Mouse (Mus musculus) left cerebral cortex, adult 2 months (tissue): Measurements from ENCODE around the gene Casc3. TPM values are rescaled to one million over a fixed set of nuclear protein-coding genes. Genes with fewer than 3 reads are reported as not detected.

Experiments used
- DNase-seq, 2 experiments: peaks; one replicate each; pipeline ENCODE4 v3.0.0; 2021 to 2022; ENCODE audit warnings: low spot score in 2 of 2, mixed read lengths in 1 of 2; ENCODE audit errors: extremely low spot score in 1 of 2
- H3K27ac ChIP-seq: fragments of 200-600 bp; 2 replicates; pipeline ENCODE4 v1.8.1; 2022
- H3K4me3 ChIP-seq: fragments of 200-600 bp; 2 replicates; pipeline ENCODE4 v1.8.1; 2022
- CTCF ChIP-seq: fragments of 200-600 bp; IDR thresholded peaks from 2 replicates; pipeline ENCODE4 v1.8.1; 2022; ENCODE audit warnings: antibody characterized with exemption, mild to moderate bottlenecking, moderate library complexity
- intact Hi-C: fragments of 180-260 bp; cut with DNase I; formaldehyde crosslinking; loops from one replicate; pipeline ENCODE4 v1.15.1; 2025
- long read RNA-seq, 2 experiments: library from polyadenylated mRNA; stranded (forward); transcript quantifications; one replicate each; pipeline ENCODE4 v2.0.0; 2021; ENCODE audit warnings: borderline mapping rate in 2 of 2
- total RNA-seq, 2 experiments: library from RNA; stranded (reverse); gene quantifications; 2 replicates each; pipeline ENCODE4 v1.2.3; 2021

Gene Casc3
- 10 to 100 TPM; 53.0 to 57.6 TPM for total RNA-seq
- long read RNA-seq, experiment 1, transcript Casc3-204 (14 exons, 3,741 nt) = major isoform, 54 of 80 reads
- long read RNA-seq, experiment 1, partial matches to known transcripts = 13 of 80 reads
- long read RNA-seq, experiment 1, other reads (novel, unspliced or antisense) = 13 of 80 reads
- long read RNA-seq, experiment 2, transcript Casc3-204 (14 exons, 3,741 nt) = major isoform, 65 of 93 reads
- long read RNA-seq, experiment 2, partial matches to known transcripts = 7 of 93 reads
- long read RNA-seq, experiment 2, other reads (novel, unspliced or antisense) = 21 of 93 reads

DNA sequence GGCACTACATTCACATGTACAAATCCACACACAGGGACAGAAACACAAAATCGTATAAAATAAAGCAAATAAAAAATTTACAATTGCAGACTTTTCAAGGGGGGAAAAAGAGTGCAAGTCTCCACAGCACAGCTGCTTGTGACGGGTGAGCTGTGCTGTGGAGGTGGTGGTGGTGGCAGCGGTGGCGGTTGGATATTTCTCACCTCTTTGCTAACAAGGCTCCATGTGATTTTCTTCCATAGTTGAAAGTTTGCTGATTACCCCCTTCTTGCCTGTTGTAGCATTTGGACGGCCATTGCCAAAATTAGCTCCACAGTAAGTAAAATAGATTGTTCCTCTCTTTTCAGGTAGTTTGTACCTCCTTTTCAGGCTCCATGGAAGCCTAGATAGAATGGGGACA, at the start of gene Casc3:
Casc3 (plus strand) TSS at position 301 of the 400 bp plus-strand sequence.
- H3K27ac ChIP-seq = no peak within 1 kb of the TSS
- DNase-seq = no peak
- H3K4me3 ChIP-seq = no peak within 1 kb of the TSS
- TF ChIP-seq CTCF = no peak
- intact Hi-C loops = no loop called here

DNA sequence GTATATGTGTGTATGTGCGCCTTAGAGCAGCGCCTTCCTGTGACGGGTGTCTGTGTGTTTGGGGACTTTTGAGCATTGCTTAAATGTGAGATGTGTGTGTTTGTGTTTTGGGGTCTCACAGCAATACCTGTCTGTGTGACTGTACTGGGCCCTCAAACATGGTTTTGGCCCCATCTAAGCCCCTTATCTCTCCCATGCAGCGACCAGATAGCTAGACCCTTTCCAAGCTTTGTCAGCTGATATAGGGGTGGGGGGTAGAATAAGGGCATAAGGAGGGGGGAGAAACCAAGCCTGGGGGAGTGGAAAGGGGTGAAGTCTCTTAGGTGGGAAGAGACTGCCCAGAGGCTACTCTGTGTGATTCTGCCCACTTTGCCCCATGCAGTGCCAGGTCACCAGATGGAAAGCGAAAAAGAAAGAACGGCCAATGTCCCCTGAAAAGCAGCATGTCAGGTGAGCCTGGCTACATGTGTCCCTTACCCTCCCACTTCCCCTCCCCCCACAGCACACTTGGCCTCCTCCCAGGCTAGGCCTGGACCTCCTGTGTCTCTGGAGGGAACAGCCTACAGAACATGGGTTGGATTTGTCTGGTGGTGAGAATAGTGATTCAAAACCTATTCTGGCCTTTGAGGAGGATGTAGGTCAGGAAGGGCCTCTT, 48.9 kb upstream of the Casc3 start:
- DNase-seq = no peak
- TF ChIP-seq CTCF = no peak
- intact Hi-C loops = loop anchor here (2.0 kb wide), 1 partner anchor 15 kb away; the partner anchor contains the start of gene Thra
- no peak overlapping the region for H3K4me3 ChIP-seq
- H3K27ac ChIP-seq = peak overlapping the region; percentile 9; the same call in 1 of the 2 replicates

GRCm38 (mm10) chr11:98756711-98757110, 48.0 kb upstream of the Casc3 start:
- Histone ChIP-seq H3K27ac (no peak overlapping the region), H3K4me3 (no peak overlapping the region)
- intact Hi-C loops = no loop called here
- DNase-seq = no peak
- TF ChIP-seq CTCF = no peak

DNA sequence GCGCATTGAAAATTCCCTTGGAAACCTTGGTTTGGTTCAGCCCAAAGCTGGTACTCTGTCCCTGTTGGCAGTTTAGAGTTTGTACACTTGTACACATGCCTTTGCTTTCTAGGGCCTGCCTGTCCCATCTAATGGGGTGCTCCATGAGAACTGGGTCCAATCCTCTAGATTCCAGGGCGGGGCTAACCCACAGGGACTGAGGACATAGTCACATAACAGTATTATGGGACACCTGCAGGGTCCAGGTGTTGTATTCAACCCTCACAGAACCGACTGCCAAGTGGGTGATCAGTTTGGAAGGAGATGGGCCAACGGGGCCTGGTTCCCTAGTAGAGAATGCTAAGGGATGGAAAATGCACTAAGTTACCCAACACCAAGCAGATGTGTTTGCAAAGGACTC, 42.8 kb upstream of the Casc3 start:
- intact Hi-C loops = no loop called here
- TF ChIP-seq CTCF = no peak
- no peak overlapping the region for H3K4me3 ChIP-seq
- H3K27ac ChIP-seq = peak overlapping the region; percentile 57; the same call in 1 of the 2 replicates
- peak in 1 of 2 experiments; percentile 11 for DNase-seq

- peak; percentile 60 for TF ChIP-seq CTCF
- DNase-seq = peak; percentile 55 to 65
- peak overlapping the region; percentile 61 for H3K27ac ChIP-seq
- no peak overlapping the region for H3K4me3 ChIP-seq
- intact Hi-C loops = no loop called here
Observed at GRCm38 (mm10) chr11:98762756-98763501, 41.8 kb upstream of the Casc3 start.

DNA sequence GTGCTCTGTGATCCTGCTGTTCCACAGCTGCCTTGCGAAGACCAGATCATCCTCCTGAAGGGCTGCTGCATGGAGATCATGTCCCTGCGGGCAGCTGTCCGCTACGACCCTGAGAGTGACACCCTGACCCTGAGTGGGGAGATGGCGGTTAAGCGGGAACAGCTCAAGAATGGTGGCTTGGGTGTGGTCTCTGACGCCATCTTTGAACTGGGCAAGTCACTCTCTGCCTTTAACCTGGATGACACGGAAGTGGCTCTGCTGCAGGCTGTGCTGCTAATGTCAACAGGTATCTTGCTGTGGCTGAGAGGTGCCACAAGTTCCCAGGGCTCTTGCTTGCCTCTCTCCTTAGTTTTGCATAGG, 41.2 kb upstream of the Casc3 start:
- peak overlapping the region; percentile 61 for H3K27ac ChIP-seq
- H3K4me3 ChIP-seq = no peak overlapping the region
- no peak for TF ChIP-seq CTCF
- DNase-seq = peak in 1 of 2 experiments; percentile 15
- intact Hi-C loops = no loop called here

GRCm38 (mm10) chr11:98764091-98764490, 40.6 kb upstream of the Casc3 start:
- no peak overlapping the region for H3K27ac ChIP-seq
- no peak for TF ChIP-seq CTCF
- H3K4me3 ChIP-seq = no peak overlapping the region
- intact Hi-C loops = no loop called here
- no peak for DNase-seq

DNA sequence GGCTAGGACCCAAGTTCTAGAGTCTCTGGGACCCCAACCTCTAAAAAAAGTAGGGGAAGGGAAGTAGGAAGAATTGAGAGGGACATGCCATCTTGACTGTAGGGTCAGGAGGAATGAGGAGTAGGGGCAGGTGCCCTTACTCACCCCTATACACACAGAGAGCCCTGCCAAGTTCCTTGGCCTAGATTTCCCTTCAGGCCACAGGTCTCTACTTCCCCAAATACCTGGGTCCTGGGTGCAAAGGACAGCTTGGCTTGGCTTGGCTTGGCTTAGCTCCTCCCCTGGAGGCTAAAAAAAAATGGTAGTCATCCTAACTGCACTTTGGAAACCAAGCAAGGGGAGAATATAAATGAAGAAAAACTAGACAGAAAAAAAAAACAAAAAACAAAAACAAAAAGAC, 40.0 kb upstream of the Casc3 start:
- no peak overlapping the region for H3K27ac ChIP-seq
- H3K4me3 ChIP-seq = no peak overlapping the region
- TF ChIP-seq CTCF = no peak
- DNase-seq = no peak
- intact Hi-C loops = no loop called here

- Histone ChIP-seq H3K4me3 (no peak overlapping the region), H3K27ac (peak overlapping the region; percentile 47; the same call in 1 of the 2 replicates)
- TF ChIP-seq CTCF = no peak
- DNase-seq = peak; percentile 15 to 19
- intact Hi-C loops = no loop called here
Observed at GRCm38 (mm10) chr11:98765421-98766309, 39.0 kb upstream of the Casc3 start.

- peak in 1 of 2 experiments; percentile 11 for DNase-seq
- no peak overlapping the region for H3K4me3 ChIP-seq
- intact Hi-C loops = no loop called here
- no peak overlapping the region for H3K27ac ChIP-seq
- TF ChIP-seq CTCF = no peak
Observed at GRCm38 (mm10) chr11:98766346-98766745, 38.4 kb upstream of the Casc3 start.

DNA sequence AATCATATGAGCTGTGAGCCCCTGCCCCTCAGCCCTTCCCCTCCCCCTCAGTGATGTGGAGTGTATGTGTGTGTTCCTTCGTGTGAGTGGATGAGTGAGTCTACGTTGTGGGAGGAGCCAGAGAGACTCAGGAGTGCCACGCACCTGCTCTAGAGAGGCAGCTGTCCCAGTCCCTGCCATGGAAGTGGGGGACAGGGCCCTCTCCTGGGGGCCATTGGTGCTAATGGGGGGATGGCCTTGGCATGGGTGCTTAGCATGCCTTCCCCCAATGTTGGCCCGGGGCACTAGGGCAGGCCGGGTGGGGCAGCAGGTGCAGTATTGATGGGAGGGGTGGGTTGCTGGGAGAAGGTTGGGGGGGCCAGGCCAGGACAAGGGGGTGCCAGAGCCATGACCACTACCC, 37.9 kb upstream of the Casc3 start:
- intact Hi-C loops = no loop called here
- no peak for TF ChIP-seq CTCF
- peak; percentile 14 for DNase-seq
- Histone ChIP-seq H3K27ac (no peak overlapping the region), H3K4me3 (no peak overlapping the region)
